Mouse (Mus musculus) myocyte (in vitro differentiated cells): ENCODE results near the gene 4930539E08Rik.

Source experiments
- CEBPB ChIP-seq: IDR thresholded peaks from 2 replicates; pipeline ENCODE4 v1.6.1; 2011; ENCODE audit warnings: mild to moderate bottlenecking, moderate library complexity; ENCODE audit not compliant: poor library complexity, insufficient read depth, severe bottlenecking
- POLR2A ChIP-seq: IDR thresholded peaks from one replicate; pipeline ENCODE4 v1.6.1; 2011; ENCODE audit warnings: low read depth, mild to moderate bottlenecking, control low read depth, moderate library complexity; ENCODE audit not compliant: insufficient read length
- POLR2AphosphoS2 ChIP-seq: IDR thresholded peaks from one replicate; pipeline ENCODE4 v1.6.1; 2011; ENCODE audit warnings: low read depth, control low read depth; ENCODE audit not compliant: insufficient read length

- TF ChIP-seq CEBPB (no peak), POLR2A (no peak), POLR2AphosphoS2 (no peak)
These were observed 11.3 kb upstream of the 4930539E08Rik start for GRCm38 (mm10) chr17:28926380-28926779.
